Mouse (Mus musculus) E14TG2a.4 (cell line): ENCODE results near the gene Aig1.

ENCODE experiments used
- CTCF ChIP-seq: conservative IDR thresholded peaks from 2 replicates; pipeline ENCODE4 v1.5.1; 2014; ENCODE audit warnings: low read length
- NANOG ChIP-seq: IDR thresholded peaks from 2 replicates; pipeline ENCODE4 v1.6.1; 2014; ENCODE audit warnings: borderline replicate concordance, low read length, mixed read lengths

DNA sequence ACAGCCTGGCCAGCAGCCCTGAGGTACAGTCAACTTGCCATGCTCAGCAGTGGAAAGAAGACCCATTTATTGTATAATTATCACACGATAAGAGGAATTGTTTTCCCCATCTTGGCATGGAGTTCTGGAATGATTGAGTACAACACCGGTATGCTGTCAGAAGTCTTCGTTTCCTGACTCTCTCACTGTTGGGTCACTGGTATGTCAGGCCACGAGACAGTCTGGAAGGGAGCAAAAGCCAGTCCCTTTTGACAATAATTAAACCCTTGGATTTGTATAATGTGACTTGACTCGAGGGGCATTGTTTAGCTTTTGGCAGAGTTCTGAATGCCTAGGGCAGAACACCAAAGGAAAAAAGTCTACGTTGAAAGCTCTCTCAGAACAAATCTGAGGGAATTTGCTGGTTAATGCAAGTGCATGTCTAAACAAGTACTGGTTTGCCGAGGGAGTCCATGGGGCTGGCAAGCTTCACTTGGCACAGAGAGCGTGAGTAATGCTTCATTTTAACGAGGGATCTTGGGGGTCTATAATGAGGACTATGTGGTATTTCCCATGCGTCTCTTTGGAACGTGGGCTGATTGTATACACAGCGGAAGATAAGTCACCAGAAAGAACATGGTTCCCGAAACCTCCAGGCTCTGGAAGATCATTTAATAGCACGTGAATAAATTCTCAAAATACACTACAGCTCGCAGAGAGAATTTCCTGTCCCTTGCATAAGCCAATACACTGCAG lies 180.2 kb downstream of the Aig1 start:
- TF ChIP-seq CTCF: no peak
- TF ChIP-seq NANOG: no peak
